Mouse (Mus musculus) gastrocnemius, adult 8-10 months (tissue): ENCODE results near the gene Lmo4. TPM values are rescaled to one million over a fixed set of nuclear protein-coding genes. Genes with fewer than 3 reads are reported as not detected.

ENCODE experiments used
- DNase-seq, 2 experiments: peaks; one replicate each; pipeline ENCODE4 v3.0.0; 2022; ENCODE audit warnings: low spot score in 2 of 2
- total RNA-seq, 4 experiments: library from RNA; stranded (reverse); gene quantifications; 2 replicates each; pipeline ENCODE4 v1.2.4; 2022

Gene Lmo4
- total RNA-seq, 4 experiments from 2014 or later, result 20.3 to 23.5 (median 21.7) TPM

DNA sequence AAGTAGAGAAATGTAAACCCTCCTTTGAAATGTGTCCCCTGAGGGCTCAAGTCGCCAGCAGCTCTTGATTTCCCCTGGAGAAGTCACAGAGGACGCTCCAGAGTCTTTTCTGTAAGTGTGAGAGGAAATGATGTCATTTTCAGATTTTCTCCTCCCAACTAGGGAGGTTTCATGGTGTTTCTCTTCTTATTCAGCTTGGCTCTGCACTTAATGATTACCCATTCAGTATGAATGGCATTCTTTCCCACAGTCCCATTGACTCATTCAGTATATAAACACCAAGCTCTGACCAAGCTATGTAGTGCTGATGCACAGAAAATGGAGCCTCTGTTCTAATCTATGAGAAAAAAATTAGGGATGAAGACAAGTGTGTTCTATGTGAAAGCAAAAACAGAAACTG lies 51.6 kb downstream of the Lmo4 start:
- DNase-seq, result no peak

DNA sequence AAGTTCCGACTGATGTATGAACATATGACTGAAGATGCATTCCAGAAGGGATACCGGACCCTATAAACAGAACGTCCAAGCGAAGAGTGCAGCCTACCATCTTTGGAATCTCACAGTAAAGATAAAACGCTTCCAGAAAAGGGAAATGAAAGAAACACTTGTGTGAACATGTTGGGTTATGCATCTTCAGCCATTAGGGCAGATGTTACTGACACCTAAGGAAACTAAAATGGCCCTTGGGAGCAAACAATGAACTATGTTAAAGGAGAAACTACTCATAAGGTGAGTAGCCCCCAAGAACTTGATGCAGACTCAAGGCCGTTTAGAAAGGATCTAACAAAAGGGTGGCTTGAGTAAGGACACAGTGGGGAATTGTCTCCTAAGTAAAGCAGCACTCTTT lies 54.0 kb downstream of the Lmo4 start:
- DNase-seq, result no peak

DNA sequence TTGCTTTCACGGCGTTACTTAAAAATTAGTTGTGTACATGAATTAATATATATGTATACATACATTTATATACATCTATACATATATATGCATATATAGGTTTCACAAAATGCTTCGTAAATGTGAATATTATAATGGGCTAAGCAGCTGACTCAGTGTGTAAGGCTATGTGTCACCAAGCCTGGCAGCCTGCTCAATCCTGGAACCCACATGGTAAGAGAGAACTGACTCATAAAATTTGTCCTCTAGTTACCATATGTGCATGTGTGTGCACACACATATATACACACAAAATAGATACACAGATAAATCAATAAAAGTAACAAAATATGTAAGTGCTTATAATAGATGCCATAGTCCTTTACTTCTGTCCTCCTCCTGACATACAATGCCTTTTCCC lies 56.8 kb downstream of the Lmo4 start:
- no peak for DNase-seq

DNA sequence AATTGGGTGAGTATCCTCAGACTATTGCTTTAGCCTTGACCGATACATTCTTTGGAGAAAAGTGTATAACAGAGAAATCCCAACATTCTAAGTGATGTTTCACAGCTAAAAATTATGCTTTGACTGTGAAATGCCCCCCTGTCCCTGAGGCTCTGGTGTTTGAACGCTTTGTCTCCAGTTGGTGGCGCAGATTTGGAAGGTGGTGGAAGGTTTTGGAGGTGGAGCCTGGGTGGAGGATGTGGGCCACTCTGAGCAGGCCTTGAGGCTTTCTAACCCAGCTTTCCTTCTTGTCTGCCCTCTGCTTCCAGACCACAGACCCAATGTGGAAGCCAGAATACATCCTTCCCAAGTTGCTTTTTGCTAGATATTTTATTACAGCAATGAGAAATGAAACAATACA lies 57.8 kb downstream of the Lmo4 start:
- no peak for DNase-seq

DNA sequence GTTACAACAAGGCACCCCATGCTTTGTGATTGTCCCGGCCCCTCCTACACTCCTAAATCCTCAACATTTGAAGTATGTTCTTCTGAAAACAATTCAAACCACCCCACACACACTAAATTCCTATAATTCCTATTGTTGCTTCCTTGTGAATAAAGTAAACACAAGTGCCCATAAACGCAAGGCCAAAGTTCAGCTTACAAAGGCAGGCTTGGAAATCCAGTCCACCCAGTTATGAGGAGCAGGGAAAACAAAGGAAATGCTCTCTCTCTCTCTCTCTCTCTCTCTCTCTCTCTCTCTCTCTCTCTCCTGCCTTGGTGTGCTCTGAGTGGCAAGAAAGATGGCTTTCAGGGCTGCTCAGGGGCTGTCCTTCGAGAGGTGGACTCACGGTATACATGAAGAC lies 61.0 kb downstream of the Lmo4 start:
- DNase-seq, result no peak

DNA sequence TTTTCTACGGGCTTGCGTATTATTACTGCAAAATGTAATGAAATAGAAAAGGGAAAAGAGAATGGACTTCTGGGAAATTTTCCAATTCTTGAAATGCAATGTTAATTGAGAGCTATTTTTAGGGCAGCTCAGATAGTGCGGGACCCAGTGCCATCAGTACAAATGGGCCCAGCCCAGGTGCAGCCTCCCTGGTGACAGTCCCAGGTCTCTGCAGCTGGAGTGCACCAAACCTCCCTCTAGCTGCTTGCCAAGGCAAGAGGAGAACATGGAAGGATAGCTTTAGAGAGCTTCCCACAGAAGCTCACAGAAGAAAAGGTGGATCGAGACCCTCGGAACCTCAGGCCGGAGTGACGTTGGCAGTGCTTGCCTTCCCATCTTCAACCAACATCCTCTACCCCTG lies 62.1 kb downstream of the Lmo4 start:
- DNase-seq, result no peak

GRCm38 (mm10) chr3:144141786-144142185 lies 63.2 kb downstream of the Lmo4 start:
- no peak for DNase-seq

DNA sequence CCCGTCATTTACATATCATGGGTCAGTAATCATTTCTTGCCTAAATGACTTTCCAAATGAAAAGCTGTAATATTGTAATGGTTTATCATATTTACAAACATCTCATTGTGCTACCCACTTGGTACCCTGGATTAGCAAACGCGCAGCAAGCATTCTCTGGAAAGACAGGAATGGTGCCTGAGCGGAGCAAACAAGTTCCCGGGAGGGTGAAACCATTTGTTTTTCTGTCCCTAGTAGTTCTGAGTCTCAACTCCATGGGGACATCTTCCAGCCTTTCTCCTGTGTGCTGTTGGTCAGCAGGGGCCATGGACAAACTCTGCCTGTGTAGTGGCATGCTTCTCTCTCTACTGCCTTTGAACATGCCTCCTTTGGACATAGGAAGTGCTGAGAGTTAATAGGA lies 64.2 kb downstream of the Lmo4 start:
- no peak for DNase-seq

DNA sequence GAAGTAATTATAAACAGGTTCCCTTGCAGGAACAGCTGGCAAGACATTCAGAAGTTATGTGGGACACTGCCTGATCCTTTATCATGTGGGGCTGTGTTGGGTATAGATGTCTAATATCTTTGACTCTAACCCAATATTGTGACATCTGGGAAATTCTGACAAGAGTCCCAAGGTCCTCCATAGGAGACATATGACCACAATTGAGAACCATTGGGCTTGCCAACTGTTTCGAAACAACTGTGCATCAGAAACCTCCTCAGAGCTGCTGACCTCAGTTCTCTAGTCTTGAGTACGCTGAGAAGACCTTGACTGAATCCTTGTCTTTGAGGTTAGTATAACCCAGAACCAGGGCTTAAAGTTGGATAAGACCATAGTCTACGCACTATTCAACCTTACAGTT lies 66.4 kb downstream of the Lmo4 start:
- DNase-seq, result no peak
